Mouse (Mus musculus): ENCODE results near the gene Cnot11. TPM values are rescaled to one million over a fixed set of nuclear protein-coding genes. Genes with fewer than 3 reads are reported as not detected.

Gene Cnot11
- polyA plus RNA-seq, 1 experiment from 2014 or later = 17.7 TPM

DNA sequence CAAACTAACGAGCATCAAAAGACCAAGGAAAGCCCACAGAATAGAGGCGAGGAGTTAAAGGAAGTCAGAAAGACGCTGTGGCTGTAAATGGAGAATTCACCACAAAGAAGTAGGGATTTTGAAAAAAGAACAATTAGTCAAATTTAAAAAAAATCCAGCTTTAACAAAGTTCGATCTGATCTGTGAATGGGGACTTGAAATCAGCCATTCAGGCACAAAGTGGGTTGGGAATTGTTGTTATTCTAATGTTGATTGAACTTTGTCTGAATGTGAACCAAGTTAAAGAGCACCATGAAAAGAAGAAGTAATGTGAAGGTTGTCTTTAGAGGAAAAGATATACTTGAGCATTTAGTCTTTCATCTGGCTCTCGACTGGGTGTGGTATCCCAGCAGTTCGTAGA, 6.5 kb upstream of the Cnot11 start:
- ATAC-seq (ENCODE audit: low FRiP score) (no peak), DNase-seq (ENCODE audit: low spot score) (no peak)
- Histone ChIP-seq H3K27me3 (ENCODE audit: control insufficient read depth, insufficient read depth, low read length) (no peaks in the 10 kb centered on the region), H3K9me3 (ENCODE audit: control insufficient read depth, low read length) (no peaks in the 10 kb centered on the region), H3K9ac (no peak overlapping the region), H3K4me1 (replicated peaks; ENCODE audit: control insufficient read depth, insufficient read depth, low read length) (no peaks in the 10 kb centered on the region), H3K36me3 (replicated peaks; ENCODE audit: control insufficient read depth, insufficient read depth) (no peaks in the 10 kb centered on the region), H3K4me3 (replicated peaks; ENCODE audit: low read length) (no peak overlapping the region), H3K4me2 (replicated peaks) (no peak overlapping the region), H3K27ac (no peak overlapping the region)
- WGBS = 46% methylated on average over 6 of the region's 6 CpGs

DNA sequence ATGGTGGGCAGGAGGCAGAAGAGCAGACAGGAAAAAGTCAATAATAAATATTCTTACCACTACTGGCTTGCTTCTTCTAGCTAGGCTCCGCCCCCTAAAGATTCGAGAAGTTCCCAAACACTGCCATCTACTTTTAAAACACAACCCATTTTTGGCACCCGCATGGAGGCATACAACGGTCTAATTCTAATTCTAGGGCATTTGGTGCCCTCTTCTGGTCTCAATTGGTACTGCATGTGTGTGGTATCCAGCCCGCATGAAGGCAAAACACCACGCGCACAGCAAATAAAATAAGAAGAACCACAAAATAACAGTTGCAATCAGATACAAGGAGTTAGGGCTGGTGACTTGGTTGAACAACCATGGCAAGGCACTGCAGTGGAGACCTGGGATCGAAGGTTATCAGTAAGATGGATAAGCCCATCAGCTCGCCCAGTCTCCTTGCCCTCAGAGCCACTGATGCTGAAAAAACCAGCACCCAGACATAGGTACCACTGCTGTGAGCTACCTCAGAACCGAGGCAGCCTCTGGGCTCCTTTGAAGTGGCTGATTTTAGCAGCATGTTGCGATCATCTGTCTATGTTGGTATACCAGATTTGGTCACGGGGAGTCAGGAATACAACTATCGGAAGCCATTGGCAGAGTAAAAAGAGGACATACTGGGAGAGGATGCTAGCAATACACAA, 4.4 kb upstream of the Cnot11 start:
- Histone ChIP-seq H3K4me3 (replicated peaks; ENCODE audit: low read length) (no peak overlapping the region), H3K4me1 (replicated peaks; ENCODE audit: control insufficient read depth, insufficient read depth, low read length) (no peaks in the 10 kb centered on the region; the same call in 1 of the 2 replicates), H3K9ac (no peak overlapping the region), H3K4me2 (replicated peaks) (no peak overlapping the region), H3K9me3 (ENCODE audit: control insufficient read depth, low read length) (no peaks in the 10 kb centered on the region), H3K27me3 (ENCODE audit: control insufficient read depth, insufficient read depth, low read length) (no peaks in the 10 kb centered on the region), H3K27ac (no peak overlapping the region), H3K36me3 (replicated peaks; ENCODE audit: control insufficient read depth, insufficient read depth) (no peaks in the 10 kb centered on the region)
- WGBS = 39% methylated on average over 13 of the region's 13 CpGs
- ATAC-seq (ENCODE audit: low FRiP score) (no peak), DNase-seq (ENCODE audit: low spot score) (peak; percentile 89)

DNA sequence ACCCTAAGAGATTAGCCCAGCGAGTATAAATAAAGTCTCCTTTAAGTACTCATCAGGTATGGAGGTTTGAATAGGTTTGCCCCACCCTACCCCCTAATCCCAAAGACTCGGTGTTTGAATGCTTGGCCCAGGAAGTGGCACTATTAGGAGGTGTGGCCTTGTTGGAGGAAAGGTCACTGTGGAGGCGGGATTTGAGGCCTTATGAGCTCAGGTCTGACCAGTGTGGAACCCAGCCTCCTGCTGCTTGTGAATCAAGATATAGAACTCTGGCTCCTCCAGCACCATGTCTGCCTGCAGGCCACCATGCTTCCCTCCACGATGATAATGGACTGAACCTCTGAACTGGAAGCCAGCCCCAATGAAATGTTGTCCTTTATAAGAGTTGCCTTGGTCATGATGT, 3.8 kb upstream of the Cnot11 start:
- H3K27me3 ChIP-seq (ENCODE audit: control insufficient read depth, insufficient read depth, low read length) = no peaks in the 10 kb centered on the region
- no peaks in the 10 kb centered on the region; the same call in 1 of the 2 replicates for H3K4me1 ChIP-seq (replicated peaks; ENCODE audit: control insufficient read depth, insufficient read depth, low read length)
- H3K9me3 ChIP-seq (ENCODE audit: control insufficient read depth, low read length) = no peaks in the 10 kb centered on the region
- H3K4me2 ChIP-seq (replicated peaks) = no peak overlapping the region
- DNase-seq (ENCODE audit: low spot score) (no peak), ATAC-seq (ENCODE audit: low FRiP score) (no peak)
- 80% methylated on average over 4 of the region's 4 CpGs for WGBS
- no peak overlapping the region for H3K4me3 ChIP-seq (replicated peaks; ENCODE audit: low read length)
- H3K27ac ChIP-seq = no peak overlapping the region
- H3K36me3 ChIP-seq (replicated peaks; ENCODE audit: control insufficient read depth, insufficient read depth) = no peaks in the 10 kb centered on the region
- H3K9ac ChIP-seq = no peak overlapping the region

DNA sequence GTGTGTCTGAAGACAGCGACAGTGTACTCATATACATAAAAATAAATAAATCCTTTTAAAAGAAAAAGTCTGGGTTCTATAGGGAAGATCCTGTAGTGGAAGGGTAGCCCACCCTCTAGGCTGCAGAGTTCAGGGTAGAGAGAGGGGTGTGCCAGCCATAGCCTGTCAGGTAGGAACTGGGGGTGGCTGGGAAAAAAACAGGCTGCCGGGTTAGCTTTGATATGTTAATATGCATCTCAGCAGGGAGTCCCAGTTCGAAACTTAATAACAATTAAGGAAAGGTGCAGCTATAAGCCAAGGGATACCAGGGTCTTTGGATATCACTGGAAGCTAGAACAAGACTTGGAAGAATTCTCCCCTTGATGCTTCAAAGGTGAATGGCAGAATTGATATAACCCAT, 875 bp upstream of the Cnot11 start:
- Histone ChIP-seq H3K36me3 (replicated peaks; ENCODE audit: control insufficient read depth, insufficient read depth) (peaks cover 14% of the 10 kb centered on the region), H3K4me1 (replicated peaks; ENCODE audit: control insufficient read depth, insufficient read depth, low read length) (peaks cover 15% of the 10 kb centered on the region), H3K9ac (no peak overlapping the region), H3K27ac (no peak overlapping the region), H3K9me3 (ENCODE audit: control insufficient read depth, low read length) (no peaks in the 10 kb centered on the region), H3K27me3 (ENCODE audit: control insufficient read depth, insufficient read depth, low read length) (no peaks in the 10 kb centered on the region), H3K4me3 (replicated peaks; ENCODE audit: low read length) (no peak overlapping the region), H3K4me2 (replicated peaks) (no peak overlapping the region)
- ATAC-seq (ENCODE audit: low FRiP score) = no peak
- DNase-seq (ENCODE audit: low spot score) = no peak
- WGBS = 20% methylated on average over 3 of the region's 3 CpGs

DNA sequence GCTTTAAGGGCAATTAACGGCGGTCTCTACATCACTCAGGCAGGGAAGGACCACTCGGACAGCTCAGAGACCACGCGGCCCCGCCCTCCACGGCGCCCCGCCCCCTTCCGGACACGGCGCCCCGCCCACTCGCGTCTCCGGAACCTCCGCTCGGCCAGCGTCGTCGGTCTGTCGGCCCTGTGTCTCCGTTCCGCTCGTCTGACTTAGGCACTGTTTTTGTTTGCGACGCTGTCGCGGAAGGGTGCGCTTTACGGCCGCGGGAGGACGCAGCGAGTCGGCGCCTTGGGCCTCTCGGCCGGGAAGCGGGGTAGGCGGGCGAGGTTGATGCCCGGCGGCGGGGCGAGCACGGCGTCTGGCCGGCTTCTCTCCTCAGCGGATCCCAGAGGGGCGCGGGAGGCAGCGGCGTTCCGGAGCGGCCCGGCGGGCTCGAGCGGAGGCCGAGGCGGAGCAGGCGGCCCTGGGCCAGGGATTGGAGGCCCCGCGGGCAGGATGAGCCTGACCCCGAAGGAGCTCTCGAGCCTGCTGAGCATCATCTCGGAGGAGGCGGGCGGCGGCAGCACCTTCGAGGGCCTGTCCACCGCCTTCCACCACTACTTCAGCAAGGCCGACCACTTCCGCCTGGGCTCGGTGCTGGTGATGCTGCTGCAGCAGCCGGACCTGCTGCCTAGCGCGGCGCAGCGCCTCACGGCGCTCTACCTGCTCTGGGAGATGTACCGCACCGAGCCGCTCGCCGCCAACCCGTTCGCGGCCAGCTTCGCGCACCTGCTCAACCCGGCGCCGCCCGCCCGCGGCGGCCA, 921 bp downstream of the Cnot11 start:
- Histone ChIP-seq H3K4me2 (replicated peaks) (peak overlapping the region; percentile 79), H3K36me3 (replicated peaks; ENCODE audit: control insufficient read depth, insufficient read depth) (peaks cover 32% of the 10 kb centered on the region), H3K27ac (peak overlapping the region; percentile 91), H3K9ac (peak overlapping the region; percentile 87), H3K9me3 (ENCODE audit: control insufficient read depth, low read length) (peaks cover 7% of the 10 kb centered on the region; the same call in 1 of the 2 replicates), H3K4me1 (replicated peaks; ENCODE audit: control insufficient read depth, insufficient read depth, low read length) (peaks cover 15% of the 10 kb centered on the region), H3K27me3 (ENCODE audit: control insufficient read depth, insufficient read depth, low read length) (no peaks in the 10 kb centered on the region), H3K4me3 (replicated peaks; ENCODE audit: low read length) (peak overlapping the region; percentile 76)
- under 1% methylated on average over 82 of the region's 100 CpGs for WGBS
- DNase-seq (ENCODE audit: low spot score) = peak; percentile 97
- peak; percentile 92 for ATAC-seq (ENCODE audit: low FRiP score)

DNA sequence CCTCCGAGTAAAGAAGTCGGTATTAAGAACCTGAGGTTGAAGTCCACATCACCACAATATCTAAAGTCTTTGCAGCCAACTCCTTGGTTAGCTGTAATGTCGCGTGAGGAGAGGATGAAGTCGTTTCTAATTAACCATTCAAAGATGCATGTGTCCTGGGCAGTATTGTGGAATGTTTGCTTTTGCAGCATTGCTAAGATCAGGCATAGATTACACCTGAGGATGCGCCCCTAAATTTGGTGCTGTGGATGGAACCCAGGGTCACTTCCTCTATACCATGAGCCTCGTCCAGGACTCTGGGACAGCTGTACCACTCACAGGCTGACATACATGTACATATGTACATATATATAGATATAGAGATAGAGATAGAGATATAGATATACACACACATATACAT, 1.9 kb downstream of the Cnot11 start:
- Histone ChIP-seq H3K27ac (no peak overlapping the region), H3K4me3 (replicated peaks; ENCODE audit: low read length) (peak overlapping the region; percentile 76), H3K4me1 (replicated peaks; ENCODE audit: control insufficient read depth, insufficient read depth, low read length) (peaks cover 15% of the 10 kb centered on the region), H3K9ac (peak overlapping the region; percentile 87), H3K36me3 (replicated peaks; ENCODE audit: control insufficient read depth, insufficient read depth) (peaks cover 36% of the 10 kb centered on the region), H3K4me2 (replicated peaks) (peak overlapping the region; percentile 79), H3K9me3 (ENCODE audit: control insufficient read depth, low read length) (peaks cover 8% of the 10 kb centered on the region; the same call in 1 of the 2 replicates), H3K27me3 (ENCODE audit: control insufficient read depth, insufficient read depth, low read length) (no peaks in the 10 kb centered on the region)
- WGBS = 43% methylated on average over 7 of the region's 7 CpGs
- no peak for DNase-seq (ENCODE audit: low spot score)
- ATAC-seq (ENCODE audit: low FRiP score) = no peak

DNA sequence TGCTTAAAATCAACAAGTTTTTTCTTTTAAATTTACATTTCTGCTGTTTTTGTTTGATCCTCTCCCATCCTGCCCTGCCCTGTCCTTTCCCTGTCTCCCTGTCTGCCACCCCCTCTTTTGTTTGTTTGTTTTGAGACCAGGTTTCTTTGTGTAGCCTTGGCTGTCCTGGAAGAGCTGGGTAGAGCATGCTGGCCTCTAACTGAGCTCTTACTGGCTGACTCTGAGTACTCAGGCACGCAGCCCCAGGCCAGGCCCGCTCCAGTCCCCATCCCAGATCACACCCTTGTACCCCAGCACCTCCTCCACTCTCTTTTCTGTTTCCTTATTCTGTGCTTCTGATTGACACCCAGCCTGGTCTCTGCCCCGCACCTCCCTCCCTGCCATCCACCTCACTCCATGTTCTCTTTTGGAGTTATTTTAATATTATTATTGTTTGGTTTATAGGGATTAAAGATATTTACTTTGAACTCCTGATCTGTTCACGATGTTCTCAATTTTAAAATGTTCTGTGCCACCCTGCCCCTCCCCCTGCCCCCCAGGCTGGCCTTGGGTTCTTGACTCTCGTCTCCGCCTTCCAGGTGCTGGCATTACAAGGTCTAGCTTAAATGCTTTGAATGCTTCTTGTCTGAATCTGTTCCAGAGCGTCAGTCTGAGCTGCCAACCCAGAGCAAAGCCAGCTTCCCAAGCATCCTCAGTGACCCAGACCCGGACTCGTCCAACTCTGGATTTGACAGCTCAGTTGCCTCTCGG, 3.0 kb downstream of the Cnot11 start:
- H3K36me3 ChIP-seq (replicated peaks; ENCODE audit: control insufficient read depth, insufficient read depth) = peaks cover 42% of the 10 kb centered on the region
- WGBS = 91% methylated on average over 10 of the region's 10 CpGs

DNA sequence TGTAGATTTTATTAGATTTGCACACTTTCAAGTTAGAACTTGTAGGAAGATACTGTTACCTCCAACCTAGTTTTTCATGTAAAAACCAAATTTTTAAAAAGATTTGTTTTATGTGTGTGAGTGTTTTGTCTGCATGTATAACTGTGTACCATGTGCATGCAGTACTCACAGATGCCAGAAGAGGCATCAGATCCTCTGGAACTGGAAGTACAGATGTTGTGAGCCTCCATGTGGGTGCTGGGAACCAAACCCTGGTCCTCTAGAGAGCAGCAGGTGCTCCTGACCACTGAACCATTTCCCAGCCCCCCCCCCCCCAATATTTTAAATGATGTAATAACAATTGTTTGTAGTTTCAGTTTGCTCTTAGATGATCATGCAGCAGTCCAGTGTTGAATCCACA, 5.8 kb downstream of the Cnot11 start:
- Histone ChIP-seq H3K4me1 (replicated peaks; ENCODE audit: control insufficient read depth, insufficient read depth, low read length) (peaks cover 15% of the 10 kb centered on the region), H3K27me3 (ENCODE audit: control insufficient read depth, insufficient read depth, low read length) (no peaks in the 10 kb centered on the region), H3K4me2 (replicated peaks) (no peak overlapping the region), H3K4me3 (replicated peaks; ENCODE audit: low read length) (no peak overlapping the region), H3K36me3 (replicated peaks; ENCODE audit: control insufficient read depth, insufficient read depth) (peaks cover 68% of the 10 kb centered on the region), H3K9ac (no peak overlapping the region), H3K9me3 (ENCODE audit: control insufficient read depth, low read length) (peaks cover 8% of the 10 kb centered on the region; the same call in 1 of the 2 replicates), H3K27ac (no peak overlapping the region)
- DNase-seq (ENCODE audit: low spot score) (no peak), ATAC-seq (ENCODE audit: low FRiP score) (no peak)

More for the DNA sequence above, 3.0 kb downstream of the Cnot11 start:
- Histone ChIP-seq H3K4me1 (replicated peaks; ENCODE audit: control insufficient read depth, insufficient read depth, low read length) (peaks cover 15% of the 10 kb centered on the region), H3K27me3 (ENCODE audit: control insufficient read depth, insufficient read depth, low read length) (no peaks in the 10 kb centered on the region), H3K4me3 (replicated peaks; ENCODE audit: low read length) (no peak overlapping the region), H3K4me2 (replicated peaks) (peak overlapping the region; percentile 79), H3K27ac (no peak overlapping the region), H3K9ac (peak overlapping the region; percentile 21; the same call in 1 of the 2 replicates), H3K9me3 (ENCODE audit: control insufficient read depth, low read length) (peaks cover 8% of the 10 kb centered on the region; the same call in 1 of the 2 replicates)
- ATAC-seq (ENCODE audit: low FRiP score) = no peak
- no peak for DNase-seq (ENCODE audit: low spot score)

DNA sequence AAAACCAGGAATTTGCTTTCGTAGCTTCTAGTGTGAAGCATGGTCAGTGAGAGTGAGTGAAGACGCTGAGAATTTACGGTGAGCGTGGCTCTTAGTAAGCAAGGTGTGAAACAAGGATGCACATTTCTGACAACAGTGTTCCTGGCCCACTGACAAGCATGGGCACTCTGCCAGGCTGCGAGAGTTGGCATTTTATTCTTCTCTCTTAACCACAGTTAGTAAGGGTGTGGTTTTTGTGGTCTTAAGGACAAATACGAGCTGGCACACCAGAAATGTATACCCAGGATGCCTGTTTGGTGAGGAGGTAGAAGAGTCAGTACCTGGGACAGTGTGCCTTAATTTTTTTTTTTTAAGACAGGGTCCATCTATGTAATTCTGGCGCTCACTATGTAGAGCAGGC, 10.8 kb downstream of the Cnot11 start:
- H3K27ac ChIP-seq = no peak overlapping the region
- H3K27me3 ChIP-seq (ENCODE audit: control insufficient read depth, insufficient read depth, low read length) = no peaks in the 10 kb centered on the region
- no peaks in the 10 kb centered on the region for H3K4me1 ChIP-seq (replicated peaks; ENCODE audit: control insufficient read depth, insufficient read depth, low read length)
- no peak overlapping the region for H3K9ac ChIP-seq
- H3K9me3 ChIP-seq (ENCODE audit: control insufficient read depth, low read length) = 0 out of 2 replicates have a peak, but pooled peaks cover 2% of the 10 kb centered on the region
- H3K4me2 ChIP-seq (replicated peaks) = no peak overlapping the region
- no peak for ATAC-seq (ENCODE audit: low FRiP score)
- peaks cover 72% of the 10 kb centered on the region for H3K36me3 ChIP-seq (replicated peaks; ENCODE audit: control insufficient read depth, insufficient read depth)
- WGBS = 94% methylated on average over 7 of the region's 7 CpGs
- H3K4me3 ChIP-seq (replicated peaks; ENCODE audit: low read length) = no peak overlapping the region
- no peak for DNase-seq (ENCODE audit: low spot score)
